Mouse (Mus musculus) cerebellum, adult 11-12 months (tissue): ENCODE measurements around the gene Spindoc.

ENCODE experiments used
- DNase-seq: peaks from one replicate; pipeline ENCODE4 v3.0.0; 2022

Gene Spindoc

DNA sequence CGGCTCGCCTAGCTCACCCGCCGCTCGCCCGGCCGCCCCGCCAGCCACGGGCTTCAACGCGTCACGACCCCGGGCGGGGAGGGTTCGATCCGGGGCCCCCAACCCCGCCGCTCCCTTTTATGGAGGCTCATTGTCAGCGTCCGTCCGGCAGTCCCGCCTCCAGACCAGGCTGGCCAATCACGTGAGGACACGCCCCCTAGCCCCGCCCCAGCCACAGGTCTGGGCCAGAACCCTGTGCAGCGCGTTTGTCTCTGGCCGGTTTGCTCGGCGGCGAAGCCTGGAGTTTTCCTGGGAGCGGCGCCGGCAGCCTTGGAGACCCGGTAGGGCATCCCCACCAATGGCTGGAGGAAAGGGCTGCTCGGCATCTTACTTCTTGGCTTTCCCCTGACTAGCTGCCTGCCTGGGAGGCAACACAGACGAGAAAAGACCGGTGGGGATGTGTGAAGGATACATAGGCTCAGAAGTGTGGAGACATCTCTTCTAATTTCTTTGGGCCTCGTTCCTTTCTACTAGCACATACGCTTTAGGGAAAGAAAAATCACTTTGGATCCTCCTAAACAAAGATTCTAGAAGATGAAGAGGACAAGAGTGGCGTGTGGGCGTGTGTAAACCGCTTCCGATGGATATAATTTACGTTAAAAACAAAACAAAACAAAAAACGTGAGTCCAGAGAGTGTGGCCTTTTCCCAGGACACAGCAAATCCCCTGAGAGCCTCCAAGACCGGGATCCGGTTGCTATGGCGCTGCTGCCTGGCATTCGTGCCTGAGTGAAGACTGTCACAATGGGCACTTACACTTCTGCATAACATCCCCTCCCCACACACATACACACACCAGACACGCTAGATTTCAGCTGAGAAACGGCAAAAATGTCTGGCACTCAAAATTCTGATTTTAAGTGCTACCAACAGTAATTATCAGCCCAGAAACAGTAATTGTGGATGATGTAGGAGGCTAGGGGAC lies at the start of gene Spindoc:
Spindoc (minus strand) TSS at position 92 of the 963 bp plus-strand sequence.
- peak; percentile 97 for DNase-seq

GRCm38 (mm10) chr19:7425398-7425775 lies 42.6 kb upstream of the Spindoc start:
- DNase-seq: no peak

DNA sequence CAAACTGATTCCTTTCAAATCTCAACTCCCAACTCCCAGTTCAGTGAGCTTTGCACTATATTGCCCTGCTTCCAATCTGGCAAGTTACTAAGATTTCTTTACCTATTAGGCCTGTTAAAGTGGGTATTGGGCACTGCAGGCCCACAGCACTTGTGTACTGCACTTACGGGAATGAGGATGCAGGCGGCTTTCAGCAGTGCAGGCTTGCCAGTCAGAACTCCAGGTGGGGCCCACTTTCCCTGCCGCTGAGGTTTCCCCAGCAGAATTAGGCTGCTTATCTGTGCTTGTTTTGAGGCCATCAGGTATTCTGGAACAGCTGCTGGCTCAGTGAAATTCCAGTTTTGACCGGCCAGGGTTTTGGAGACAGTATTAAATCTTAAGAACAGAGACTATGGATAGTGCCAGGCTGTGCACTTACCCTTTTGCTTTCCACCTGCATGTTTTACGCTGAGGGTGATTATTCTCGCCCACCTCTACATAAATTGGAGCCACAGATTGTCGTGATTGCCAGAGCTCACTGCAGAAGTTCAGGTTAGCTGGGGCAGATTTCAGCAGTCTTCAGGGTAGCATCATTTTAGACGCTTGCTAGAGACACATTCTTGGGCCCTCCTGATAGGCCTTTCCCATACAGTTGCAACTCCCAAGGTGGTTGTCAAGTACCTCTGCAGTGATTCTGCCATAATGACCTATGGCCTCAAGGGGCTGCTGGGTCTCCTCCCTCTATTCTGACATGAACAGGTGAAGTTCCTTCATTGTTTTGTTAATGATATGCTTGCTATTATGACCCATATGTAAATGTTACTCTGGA lies 42.0 kb upstream of the Spindoc start:
- DNase-seq: no peak

DNA sequence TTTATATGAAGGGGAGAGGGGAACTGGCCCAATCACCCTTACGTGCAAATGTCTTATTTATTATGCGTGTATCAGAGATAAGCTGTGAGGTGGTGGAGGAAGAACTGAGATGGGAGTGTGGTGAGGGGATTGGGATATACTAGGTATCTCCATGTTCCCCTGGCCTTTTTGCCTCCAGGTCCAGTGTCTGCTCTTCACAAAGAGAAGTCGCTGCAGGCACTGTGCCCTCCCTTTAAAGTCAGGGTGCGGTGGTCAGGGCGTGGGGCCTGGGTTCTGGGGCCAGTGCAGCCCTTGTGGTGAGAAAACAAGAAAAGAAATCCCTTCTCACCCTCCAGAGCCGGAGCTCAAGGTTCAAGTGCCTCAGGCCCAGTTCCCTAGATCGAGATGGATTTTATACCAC lies 41.3 kb upstream of the Spindoc start:
- peak; percentile 27 for DNase-seq

DNA sequence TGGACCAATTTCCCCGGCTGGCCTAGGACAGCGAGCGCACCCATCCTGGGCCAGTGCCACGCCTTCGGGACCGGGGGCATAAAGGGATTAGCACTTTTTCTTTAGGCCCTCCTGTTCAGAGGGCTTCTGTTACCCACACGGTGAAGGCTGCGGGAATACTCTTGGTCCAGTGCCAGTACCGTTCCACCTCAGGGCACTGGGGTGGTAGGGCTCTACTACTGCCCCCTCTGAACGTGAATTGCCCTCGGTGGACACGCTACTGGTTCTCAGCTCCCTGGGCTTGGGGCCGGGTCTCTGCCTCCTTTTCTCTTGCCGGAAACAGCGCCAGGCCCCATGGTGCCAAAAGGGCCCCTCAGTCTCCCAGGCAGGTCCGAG lies 40.8 kb upstream of the Spindoc start:
- DNase-seq: no peak

GRCm38 (mm10) chr19:7423028-7423655 lies 40.3 kb upstream of the Spindoc start:
- DNase-seq: peak; percentile 83

DNA sequence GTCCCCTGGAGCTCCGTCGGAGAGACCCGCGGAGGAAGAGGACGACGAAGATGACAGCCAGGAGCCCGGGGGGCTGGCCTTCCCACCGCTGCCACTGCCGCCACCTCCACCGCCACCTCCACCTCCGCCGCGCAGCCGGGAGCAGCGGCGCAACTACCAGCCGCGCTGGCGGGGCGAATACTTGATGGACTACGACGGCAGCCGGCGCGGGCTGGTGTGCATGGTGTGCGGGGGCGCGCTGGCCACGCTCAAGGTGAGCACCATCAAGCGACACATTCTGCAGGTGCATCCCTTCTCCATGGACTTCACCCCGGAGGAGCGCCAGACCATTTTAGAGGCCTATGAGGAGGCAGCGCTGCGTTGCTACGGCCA lies 39.8 kb upstream of the Spindoc start:
- DNase-seq: no peak

DNA sequence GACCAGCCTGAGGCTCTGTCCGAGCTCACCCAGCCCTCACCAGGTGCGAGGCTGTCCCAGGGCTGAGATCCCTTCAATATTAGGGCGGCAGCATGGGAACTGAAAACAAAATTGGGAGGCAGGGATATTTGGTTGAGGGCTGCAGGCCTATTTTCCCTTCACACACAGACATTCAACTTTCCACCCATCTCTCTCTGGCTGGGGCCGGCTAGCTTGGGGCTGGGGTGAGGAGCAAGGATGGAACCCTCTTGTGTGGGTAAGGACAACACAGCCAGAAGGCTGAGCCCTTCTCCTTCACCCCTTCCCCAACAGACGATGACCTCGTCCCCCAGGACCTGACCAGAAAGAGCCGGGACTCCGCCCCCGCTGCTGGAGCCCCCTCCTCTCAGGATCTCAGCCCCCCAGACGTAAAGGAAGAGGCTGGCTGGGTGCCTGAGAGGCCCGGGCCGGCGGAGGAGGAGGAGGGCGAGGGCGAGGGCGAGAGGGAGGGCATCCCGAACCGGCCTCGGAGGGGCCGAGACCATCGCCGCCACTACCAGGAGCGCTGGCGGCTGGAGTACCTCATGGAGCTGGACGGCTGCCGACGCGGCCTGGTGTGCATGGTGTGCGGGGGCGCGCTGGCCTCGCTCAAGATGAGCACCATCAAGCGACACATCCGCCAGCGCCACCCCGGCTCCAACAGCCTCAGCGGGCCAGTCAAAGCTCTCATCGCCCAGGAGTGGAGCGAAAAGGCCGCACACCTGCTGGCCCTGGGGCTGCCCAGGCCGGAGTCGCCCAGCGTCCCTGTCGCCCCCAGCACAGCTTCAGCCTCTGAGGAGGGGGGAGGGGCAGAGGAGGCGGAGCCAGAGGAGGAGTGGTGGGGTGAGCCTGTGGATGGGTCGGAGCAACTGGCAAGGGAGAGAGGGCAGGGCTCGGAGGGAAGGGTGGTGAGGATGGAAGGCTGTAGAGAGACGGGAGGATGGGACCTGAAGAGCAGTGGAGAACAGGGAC lies 39.1 kb upstream of the Spindoc start:
- peak; percentile 78 for DNase-seq

DNA sequence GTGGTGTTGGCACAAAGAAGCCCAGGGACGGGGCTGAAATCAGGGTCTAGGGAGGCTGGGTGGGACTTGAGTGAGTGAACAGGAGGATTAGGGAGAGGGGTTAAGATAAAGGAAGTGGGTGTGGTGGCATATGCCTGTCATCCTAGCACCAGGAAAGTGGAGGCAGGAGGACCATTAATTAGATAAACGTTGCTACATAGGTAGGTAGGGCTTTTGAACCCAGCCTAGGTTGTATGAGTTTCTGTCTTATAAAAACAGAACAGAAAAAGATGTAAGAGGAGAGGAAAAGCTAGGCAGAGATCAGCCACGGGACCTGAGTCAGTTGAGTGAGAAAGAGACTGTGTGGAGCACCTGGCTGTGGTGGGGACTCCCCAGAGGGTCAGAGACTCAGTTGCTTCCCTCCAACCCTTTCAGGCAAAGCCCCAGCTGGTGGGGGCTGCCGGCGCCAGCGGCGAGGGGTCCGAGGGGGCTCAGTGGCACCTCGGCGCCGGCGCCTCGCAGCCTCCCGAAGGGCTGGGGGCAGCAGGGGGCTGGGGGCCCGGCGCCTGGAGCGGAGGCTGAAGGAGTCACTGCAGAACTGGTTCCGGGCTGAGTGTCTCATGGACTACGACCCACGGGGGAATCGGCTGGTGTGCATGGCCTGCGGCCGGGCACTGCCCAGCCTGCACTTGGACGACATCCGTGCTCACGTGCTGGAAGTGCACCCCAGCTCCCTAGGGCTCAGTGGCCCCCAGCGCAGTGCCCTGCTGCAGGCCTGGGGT lies 38.2 kb upstream of the Spindoc start:
- DNase-seq: peak; percentile 47

- peak; percentile 40 for DNase-seq
Observed at GRCm38 (mm10) chr19:7420108-7420507, 37.3 kb upstream of the Spindoc start.

DNA sequence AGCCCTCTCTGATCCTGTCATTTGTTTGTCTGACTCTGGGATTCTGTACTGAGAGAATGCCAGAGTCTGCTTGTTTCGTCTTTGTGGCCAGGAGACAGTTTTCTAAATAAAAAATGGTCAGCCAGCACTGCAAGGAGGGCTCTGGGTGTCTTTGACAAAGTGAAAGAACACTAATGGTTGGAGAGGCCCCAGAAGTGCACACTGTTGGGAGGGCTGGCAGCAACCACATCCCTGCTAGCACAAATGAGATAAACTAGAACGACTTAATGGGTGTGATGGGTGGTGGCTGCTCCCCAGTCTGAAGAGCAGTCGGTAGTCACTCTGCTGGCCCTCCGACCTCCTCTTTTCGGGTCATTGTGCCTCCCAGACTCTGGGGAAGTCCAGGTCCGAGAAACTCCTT lies 36.3 kb upstream of the Spindoc start:
- DNase-seq: no peak

- peak; percentile 72 for DNase-seq
Observed at GRCm38 (mm10) chr19:7417911-7418849, 35.4 kb upstream of the Spindoc start.

DNA sequence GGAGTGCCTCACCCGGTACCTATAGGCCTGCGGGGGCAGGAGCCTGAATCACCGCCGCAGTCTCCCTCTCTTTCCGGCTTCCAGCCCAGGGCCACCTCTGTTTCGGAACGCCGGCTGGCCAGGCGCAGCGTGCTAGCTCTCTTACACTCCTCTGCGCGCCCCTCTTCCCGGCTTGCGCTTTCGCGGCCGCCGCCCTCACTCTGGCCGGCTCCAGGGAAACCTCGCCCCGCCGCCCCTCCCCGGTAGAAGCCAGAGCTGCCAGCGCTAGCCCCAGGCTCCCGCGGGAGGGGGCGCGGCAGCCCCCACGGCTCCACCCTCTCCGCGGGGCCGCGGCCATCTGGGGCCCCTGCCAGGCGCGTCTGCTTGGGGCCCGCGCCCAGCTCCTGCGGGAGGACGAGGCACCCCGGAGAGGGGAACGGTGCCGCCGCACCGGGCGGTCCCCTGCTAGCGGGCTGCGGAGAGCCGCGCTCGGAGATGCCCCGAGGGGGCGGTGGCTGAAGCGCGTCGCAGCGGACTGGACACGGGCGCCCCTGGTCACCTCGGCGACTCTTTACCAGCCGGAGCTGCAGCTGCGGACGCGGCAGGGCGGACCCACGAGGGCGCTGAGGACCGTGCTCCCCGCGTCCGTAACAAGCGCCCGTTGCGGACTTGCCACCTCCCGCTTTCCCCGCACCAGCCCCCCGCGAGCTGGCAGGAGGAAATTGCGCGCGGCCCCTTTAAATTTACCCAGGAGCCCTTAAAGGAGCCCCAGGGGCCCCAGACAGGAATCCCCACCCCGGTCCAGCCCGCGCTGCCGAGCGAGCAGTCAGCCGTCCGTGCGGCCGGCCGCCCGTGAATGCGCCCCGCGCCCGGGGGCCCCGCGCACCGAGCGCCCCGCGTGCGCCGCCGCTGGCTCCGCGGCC lies 34.3 kb upstream of the Spindoc start, which contains the start of gene 2700081O15Rik:
2700081O15Rik (plus strand) TSS at position 792 of the 902 bp plus-strand sequence.
- DNase-seq: peak; percentile 58

DNA sequence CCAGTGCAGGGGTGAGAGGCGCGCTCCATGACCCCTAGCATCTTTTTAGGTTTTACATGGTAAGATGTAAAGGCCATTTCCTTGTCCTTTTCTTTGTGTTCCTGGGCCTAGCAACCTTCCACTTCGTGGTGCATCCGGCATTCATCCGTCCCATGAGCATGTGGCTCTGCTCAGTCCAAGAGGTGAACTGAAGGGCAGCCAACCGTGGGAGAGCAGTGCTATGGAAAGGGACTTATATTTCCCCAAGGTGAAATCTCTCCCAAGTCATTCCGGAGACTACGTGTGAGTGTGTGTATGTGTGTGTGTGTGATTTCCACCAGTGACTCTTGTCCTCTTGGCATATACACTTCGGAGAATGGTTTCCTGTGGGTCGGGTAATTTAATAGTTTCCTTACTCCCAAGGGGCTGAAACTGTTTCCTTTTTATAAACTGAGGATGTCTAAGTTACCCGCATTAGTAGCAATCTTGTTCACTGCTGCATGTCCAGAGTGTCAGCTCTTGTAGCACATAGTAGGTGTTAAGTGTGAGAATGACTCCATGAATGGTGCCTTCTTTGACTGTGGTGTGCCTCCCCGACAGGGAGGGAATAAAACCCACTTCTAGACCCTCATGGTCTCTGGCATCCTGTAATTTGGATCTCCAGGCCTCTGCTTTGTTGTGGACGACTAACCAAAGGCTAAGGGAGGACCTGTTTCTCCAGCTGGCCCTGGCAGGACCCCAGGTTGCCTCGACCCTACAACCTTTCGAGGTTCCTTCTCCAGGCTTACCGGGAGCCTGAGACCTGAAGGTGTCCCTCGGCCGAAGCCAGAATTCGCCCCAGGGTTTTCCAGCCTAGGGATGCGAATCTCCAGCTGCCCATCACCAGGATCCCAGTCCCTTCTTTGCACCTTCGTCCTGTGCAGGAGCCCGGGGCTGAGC lies 33.4 kb upstream of the Spindoc start:
- DNase-seq: peak; percentile 48

DNA sequence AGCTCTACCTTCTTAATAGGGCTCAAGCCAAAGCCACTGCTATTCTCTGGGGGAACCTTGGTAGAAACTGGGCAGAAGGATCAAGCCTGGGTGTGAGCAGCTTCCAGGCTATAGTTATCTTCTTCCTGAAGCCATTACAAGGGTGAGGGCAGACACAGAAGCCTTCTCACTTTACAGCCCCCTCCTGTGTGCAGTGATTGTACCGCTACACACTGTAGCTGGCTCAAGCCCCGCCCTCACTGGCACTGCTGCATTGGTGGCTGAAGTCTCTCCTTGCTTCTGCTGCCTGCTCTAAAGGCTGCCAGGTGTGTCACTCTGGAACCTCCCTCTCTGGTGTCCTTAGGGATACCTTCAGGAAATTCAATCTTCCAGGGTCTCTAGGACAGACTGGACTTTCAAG lies 29.6 kb upstream of the Spindoc start:
- DNase-seq: no peak

- no peak for DNase-seq
Observed at GRCm38 (mm10) chr19:7404623-7405229, 21.9 kb upstream of the Spindoc start.

- DNase-seq: no peak
Observed at GRCm38 (mm10) chr19:7400635-7401034, 17.8 kb upstream of the Spindoc start.
